Mouse (Mus musculus) right cerebral cortex, postnatal 10 days (tissue): Measurements from ENCODE around the gene Zranb3.
A peak's percentile ranks its signal among the peaks of the same experiment; 100 is the strongest.

Experiments
- DNase-seq, 2 experiments: peaks; one replicate each; pipeline ENCODE4 v3.0.0; 2021; ENCODE audit warnings: low spot score in 2 of 2

Gene Zranb3

GRCm38 (mm10) chr1:127945696-127946575 lies 156.9 kb downstream of the Zranb3 start:
- DNase-seq = no peak

GRCm38 (mm10) chr1:127943516-127943915 lies 159.3 kb downstream of the Zranb3 start:
- DNase-seq = no peak

- DNase-seq = no peak
These were observed 160.6 kb downstream of the Zranb3 start for GRCm38 (mm10) chr1:127942231-127942630.

- peak in 1 of 2 experiments; percentile 55 for DNase-seq
These were observed 165.6 kb downstream of the Zranb3 start for GRCm38 (mm10) chr1:127937277-127937676.

GRCm38 (mm10) chr1:127934322-127934721 lies 168.5 kb downstream of the Zranb3 start:
- peak; percentile 41 to 61 for DNase-seq

- no peak for DNase-seq
These were observed 169.4 kb downstream of the Zranb3 start for GRCm38 (mm10) chr1:127933405-127933804.

- no peak for DNase-seq
These were observed 187.0 kb downstream of the Zranb3 start for GRCm38 (mm10) chr1:127915802-127916201.

- no peak for DNase-seq
These were observed 187.5 kb downstream of the Zranb3 start for GRCm38 (mm10) chr1:127915316-127915715.

- no peak for DNase-seq
These were observed 189.7 kb downstream of the Zranb3 start for GRCm38 (mm10) chr1:127913116-127913515.

- DNase-seq = no peak
These were observed 198.0 kb downstream of the Zranb3 start for GRCm38 (mm10) chr1:127904774-127905385.
